Mouse (Mus musculus): ENCODE measurements around the gene Pspn. TPM values are rescaled to one million over a fixed set of nuclear protein-coding genes. Genes with fewer than 3 reads are reported as not detected.

The Pspn gene
- polyA plus RNA-seq, 2 experiments = not detected

- ATAC-seq (ENCODE audit: insufficient read depth) = no peak
- DNase-seq (ENCODE audit: low read depth in 3 of 3, low spot score in 3 of 3) = no peak
- H3K27ac ChIP-seq = no peak within 1 kb of the TSS
- no peak for TF ChIP-seq EP300 (IDR thresholded peaks at IDR 0.05; ENCODE audit: low read depth)
- no peak for TF ChIP-seq CTCF (IDR thresholded peaks at IDR 0.05; ENCODE audit: low read depth)
- H3K9me3 ChIP-seq (ENCODE audit: control insufficient read depth, low read length) = no peaks in the 10 kb centered on the region
- no peak within 1 kb of the TSS for H3K9ac ChIP-seq (replicated peaks)
- 68% methylated on average over 5 of the region's 5 CpGs for WGBS (ENCODE audit: insufficient replicate concordance)
- H3K27me3 ChIP-seq (ENCODE audit: control insufficient read depth, insufficient read depth, low read length) = no peaks in the 10 kb centered on the region
- no peak within 1 kb of the TSS for H3K4me2 ChIP-seq (ENCODE audit: low read depth)
- H3K4me1 ChIP-seq (replicated peaks; ENCODE audit: control insufficient read depth in 2 of 2, insufficient read depth in 2 of 2, low read length in 1 of 2) = no peaks in the 10 kb centered on the region
- H3K4me3 ChIP-seq (ENCODE audit: insufficient read depth in 1 of 2, low read depth in 2 of 2, low read length in 2 of 2) = no peak within 1 kb of the TSS
- no peaks in the 10 kb centered on the region for H3K36me3 ChIP-seq (replicated peaks; ENCODE audit: control insufficient read depth, insufficient read depth, low read depth)
These were observed 17.8 kb downstream of the Pspn start, which contains the start of gene Acer1 for GRCm38 (mm10) chr17:56982013-56982412. Gene Acer1 (minus strand): TSS chr17:56982126.

- Histone ChIP-seq H3K4me3 (ENCODE audit: insufficient read depth in 1 of 2, low read depth in 2 of 2, low read length in 2 of 2) (no peak overlapping the region), H3K4me1 (replicated peaks; ENCODE audit: control insufficient read depth in 2 of 2, insufficient read depth in 2 of 2, low read length in 1 of 2) (no peaks in the 10 kb centered on the region), H3K4me2 (ENCODE audit: low read depth) (no peak overlapping the region), H3K9ac (replicated peaks) (no peak overlapping the region), H3K36me3 (replicated peaks; ENCODE audit: control insufficient read depth, insufficient read depth, low read depth) (no peaks in the 10 kb centered on the region), H3K27me3 (ENCODE audit: control insufficient read depth, insufficient read depth, low read length) (no peaks in the 10 kb centered on the region), H3K27ac (no peak overlapping the region), H3K9me3 (ENCODE audit: control insufficient read depth, low read length) (no peaks in the 10 kb centered on the region)
- ATAC-seq (ENCODE audit: insufficient read depth) = no peak
- no peak for DNase-seq (ENCODE audit: low read depth in 3 of 3, low spot score in 3 of 3)
- 54% methylated on average over 7 of the region's 7 CpGs for WGBS (ENCODE audit: insufficient replicate concordance)
- no peak for TF ChIP-seq EP300 (IDR thresholded peaks at IDR 0.05; ENCODE audit: low read depth)
- TF ChIP-seq CTCF (IDR thresholded peaks at IDR 0.05; ENCODE audit: low read depth) = no peak
These were observed 18.8 kb downstream of the Pspn start for GRCm38 (mm10) chr17:56981049-56981448.

- no peak for TF ChIP-seq EP300 (IDR thresholded peaks at IDR 0.05; ENCODE audit: low read depth)
- no peak for TF ChIP-seq CTCF (IDR thresholded peaks at IDR 0.05; ENCODE audit: low read depth)
- Histone ChIP-seq H3K4me3 (ENCODE audit: insufficient read depth in 1 of 2, low read depth in 2 of 2, low read length in 2 of 2) (no peak overlapping the region), H3K9me3 (ENCODE audit: control insufficient read depth, low read length) (no peaks in the 10 kb centered on the region), H3K9ac (replicated peaks) (no peak overlapping the region), H3K36me3 (replicated peaks; ENCODE audit: control insufficient read depth, insufficient read depth, low read depth) (no peaks in the 10 kb centered on the region), H3K27ac (no peak overlapping the region), H3K4me1 (replicated peaks; ENCODE audit: control insufficient read depth in 2 of 2, insufficient read depth in 2 of 2, low read length in 1 of 2) (peaks cover 0 to under 1% of the 10 kb centered on the region in 2 experiments; a peak in 2 of 4 replicates), H3K4me2 (ENCODE audit: low read depth) (no peak overlapping the region), H3K27me3 (ENCODE audit: control insufficient read depth, insufficient read depth, low read length) (no peaks in the 10 kb centered on the region)
- no peak for DNase-seq (ENCODE audit: low read depth in 3 of 3, low spot score in 3 of 3)
- WGBS (ENCODE audit: insufficient replicate concordance) = 27% methylated on average over 8 of the region's 8 CpGs
- ATAC-seq (ENCODE audit: insufficient read depth) = no peak
These were observed 20.3 kb downstream of the Pspn start for GRCm38 (mm10) chr17:56979524-56979923.

- TF ChIP-seq EP300 (IDR thresholded peaks at IDR 0.05; ENCODE audit: low read depth) (no peak), CTCF (IDR thresholded peaks at IDR 0.05; ENCODE audit: low read depth) (no peak)
- Histone ChIP-seq H3K4me1 (replicated peaks; ENCODE audit: control insufficient read depth in 2 of 2, insufficient read depth in 2 of 2, low read length in 1 of 2) (peaks cover 0 to 2% of the 10 kb centered on the region in 2 experiments; a peak in 2 of 4 replicates), H3K27ac (no peak overlapping the region), H3K27me3 (ENCODE audit: control insufficient read depth, insufficient read depth, low read length) (no peaks in the 10 kb centered on the region), H3K9me3 (ENCODE audit: control insufficient read depth, low read length) (no peaks in the 10 kb centered on the region), H3K4me3 (ENCODE audit: insufficient read depth in 1 of 2, low read depth in 2 of 2, low read length in 2 of 2) (no peak overlapping the region), H3K4me2 (ENCODE audit: low read depth) (no peak overlapping the region), H3K36me3 (replicated peaks; ENCODE audit: control insufficient read depth, insufficient read depth, low read depth) (no peaks in the 10 kb centered on the region), H3K9ac (replicated peaks) (no peak overlapping the region)
- 52% methylated on average over 8 of the region's 8 CpGs for WGBS (ENCODE audit: insufficient replicate concordance)
- DNase-seq (ENCODE audit: low read depth in 3 of 3, low spot score in 3 of 3) = no peak
- no peak for ATAC-seq (ENCODE audit: insufficient read depth)
These were observed 23.1 kb downstream of the Pspn start for GRCm38 (mm10) chr17:56976531-56977390.

- no peak overlapping the region for H3K9ac ChIP-seq (replicated peaks)
- no peaks in the 10 kb centered on the region for H3K9me3 ChIP-seq (ENCODE audit: control insufficient read depth, low read length)
- H3K4me3 ChIP-seq (ENCODE audit: insufficient read depth in 1 of 2, low read depth in 2 of 2, low read length in 2 of 2) = no peak overlapping the region
- H3K4me1 ChIP-seq (replicated peaks; ENCODE audit: control insufficient read depth in 2 of 2, insufficient read depth in 2 of 2, low read length in 1 of 2) = peaks cover 0 to 2% of the 10 kb centered on the region in 2 experiments; a peak in 2 of 4 replicates
- WGBS (ENCODE audit: insufficient replicate concordance) = 51% methylated on average over 3 of the region's 3 CpGs
- no peaks in the 10 kb centered on the region for H3K36me3 ChIP-seq (replicated peaks; ENCODE audit: control insufficient read depth, insufficient read depth, low read depth)
- H3K27me3 ChIP-seq (ENCODE audit: control insufficient read depth, insufficient read depth, low read length) = no peaks in the 10 kb centered on the region
- no peak overlapping the region for H3K27ac ChIP-seq
- ATAC-seq (ENCODE audit: insufficient read depth) (no peak), DNase-seq (ENCODE audit: low read depth in 3 of 3, low spot score in 3 of 3) (no peak)
- no peak overlapping the region for H3K4me2 ChIP-seq (ENCODE audit: low read depth)
- TF ChIP-seq CTCF (IDR thresholded peaks at IDR 0.05; ENCODE audit: low read depth) (no peak), EP300 (IDR thresholded peaks at IDR 0.05; ENCODE audit: low read depth) (no peak)
These were observed 24.4 kb downstream of the Pspn start for GRCm38 (mm10) chr17:56975391-56975790.

All from liver, embryonic 14.5 days (tissue).